Mouse (Mus musculus): ENCODE measurements around the gene Mpv17l2.

- TF ChIP-seq CTCF (IDR thresholded peaks at IDR 0.05; ENCODE audit: low read depth, low read length) (no peak), POLR2A (IDR thresholded peaks at IDR 0.05; ENCODE audit: borderline replicate concordance, low read depth, low read length) (no peak)
These were observed 32.0 kb upstream of the Mpv17l2 start for GRCm38 (mm10) chr8:70792700-70793099.
